Mouse (Mus musculus) erythroblast, embryonic 14.5 days (primary cell): ENCODE data around the gene Rpl27.

Source experiments
- GATA1 ChIP-seq: IDR thresholded peaks from 2 replicates; pipeline ENCODE4 v1.6.1; 2012; ENCODE audit warnings: low read length, inconsistent platforms, mixed read lengths
- TAL1 ChIP-seq: IDR thresholded peaks from 3 replicates; pipeline ENCODE4 v1.6.1; 2012; ENCODE audit warnings: low read length, inconsistent platforms, mixed read lengths

DNA sequence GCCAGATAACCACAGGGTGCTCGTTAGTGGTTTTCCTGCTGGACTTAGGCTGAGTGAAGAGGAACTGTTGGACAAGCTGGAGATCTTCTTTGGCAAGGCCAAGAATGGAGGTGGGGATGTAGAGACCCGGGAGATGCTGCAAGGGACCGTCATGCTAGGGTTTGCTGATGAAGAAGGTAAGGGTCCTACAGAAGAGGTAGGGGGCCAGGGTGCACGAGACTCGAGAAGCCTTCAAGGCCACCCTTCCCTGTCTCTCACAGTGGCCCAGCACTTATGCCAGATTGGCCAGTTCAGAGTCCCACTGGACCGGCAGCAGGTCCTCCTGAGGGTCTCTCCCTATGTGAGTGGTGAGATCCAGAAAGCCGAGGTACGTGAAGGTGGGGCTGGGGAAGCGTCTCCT, 15.5 kb downstream of the Rpl27 start:
- no peak for TF ChIP-seq GATA1
- no peak for TF ChIP-seq TAL1
